14 mouse cellular contexts compared by ENCODE assay signal in the genomic region with DNA sequence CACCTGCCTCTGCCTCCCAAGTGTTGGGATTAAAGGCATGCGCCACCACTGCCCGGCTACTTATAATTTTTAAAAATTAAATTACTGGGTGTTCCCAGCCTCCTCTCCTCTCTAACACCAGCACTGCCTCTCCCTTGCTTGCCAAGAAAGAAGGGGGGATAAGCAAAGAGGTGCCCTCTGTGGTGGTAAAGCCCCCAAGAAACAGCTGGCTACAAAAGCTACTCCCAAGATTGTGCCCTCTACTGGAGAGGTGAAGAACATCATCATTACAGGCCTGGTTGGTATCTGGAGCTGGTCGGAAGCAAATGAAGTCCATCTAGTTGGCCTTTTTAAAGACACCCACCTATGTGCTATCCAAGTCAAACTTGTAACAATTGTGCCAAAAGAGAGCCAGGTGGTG. TPM values are rescaled to one million over a fixed set of nuclear protein-coding genes. Genes with fewer than 3 reads are reported as not detected.
DNase-seq lines count a peak whose midpoint lies in the region; ATAC-seq and TF ChIP-seq lines count a peak whose summit lies in the region.
"Had no signal": no experiment of that assay in that cellular context is flagged by ENCODE, and none has a peak within 500 bp of the region (broad histone marks: within the 10 kb centered on the region; RNA-seq: fewer than 3 reads in every experiment).

No protein-coding gene starts in this region.

- peaks cover 12% of the 10 kb centered on the region; the same call in 1 of the 2 replicates for H3K4me1 ChIP-seq in intestine, postnatal 0 days (replicated peaks; ENCODE audit: control insufficient read depth, insufficient read depth, low read length)
- H3K4me1 ChIP-seq in intestine, embryonic 16.5 days (ENCODE audit: control insufficient read depth, insufficient read depth, low read length), result peaks cover 55% of the 10 kb centered on the region
- H3K4me1 ChIP-seq in small intestine, adult 2 months (ENCODE audit: control insufficient read depth, insufficient read depth, insufficient read length, low read length), result peaks cover 37% of the 10 kb centered on the region

- no peak overlapping the region for H3K4me3 ChIP-seq in intestine, postnatal 0 days (ENCODE audit: low read depth, low read length)
- H3K4me3 ChIP-seq in intestine, embryonic 16.5 days (ENCODE audit: low read length), result no peak overlapping the region
- no peak overlapping the region for H3K4me3 ChIP-seq in small intestine, adult 2 months (ENCODE audit: low read depth, low read length)
- H3K4me3 ChIP-seq: neural tube, embryonic 12.5 days had no signal

- H3K36me3 ChIP-seq in intestine, postnatal 0 days (ENCODE audit: control insufficient read depth, insufficient read depth), result no peaks in the 10 kb centered on the region
- no peaks in the 10 kb centered on the region for H3K36me3 ChIP-seq in intestine, embryonic 16.5 days (ENCODE audit: control insufficient read depth, insufficient read depth, low read length)
- no peaks in the 10 kb centered on the region for H3K36me3 ChIP-seq in small intestine, adult 2 months (ENCODE audit: control insufficient read depth, insufficient read depth, low read length)
- H3K36me3 ChIP-seq: neural tube, embryonic 12.5 days had no signal

- no peak for ATAC-seq in intestine, postnatal 0 days
- no peak for ATAC-seq in intestine, embryonic 16.5 days

- no peaks in the 10 kb centered on the region for H3K9me3 ChIP-seq in intestine, postnatal 0 days (ENCODE audit: control insufficient read depth)
- no peaks in the 10 kb centered on the region for H3K9me3 ChIP-seq in intestine, embryonic 16.5 days (ENCODE audit: control insufficient read depth, low read length)
- H3K9me3 ChIP-seq: neural tube, embryonic 12.5 days had no signal

- WGBS in intestine, postnatal 0 days, result 90% methylated on average over 3 of the region's 3 CpGs
- 92% methylated on average over 3 of the region's 3 CpGs for WGBS in intestine, embryonic 16.5 days
- 79% methylated on average over 3 of the region's 3 CpGs for WGBS in small intestine, adult 2 months

- H3K27me3 ChIP-seq in intestine, postnatal 0 days (replicated peaks; ENCODE audit: control insufficient read depth, insufficient read depth, low read length), result no peaks in the 10 kb centered on the region
- no peaks in the 10 kb centered on the region for H3K27me3 ChIP-seq in intestine, embryonic 16.5 days (replicated peaks; ENCODE audit: control insufficient read depth, insufficient read depth, low read length)
- H3K27me3 ChIP-seq in small intestine, adult 2 months (ENCODE audit: control insufficient read depth, insufficient read depth, low read length), result no peaks in the 10 kb centered on the region

- TF ChIP-seq POLR2A in small intestine, adult 2 months (IDR thresholded peaks at IDR 0.05; ENCODE audit: low read depth, low read length), result no peak

- 0 out of 2 replicates have a peak overlapping the region, but pooled peaks have one; percentile 86 for H3K27ac ChIP-seq in intestine, postnatal 0 days (ENCODE audit: low read depth, low read length)
- H3K27ac ChIP-seq in intestine, embryonic 16.5 days (ENCODE audit: low read length), result no peak overlapping the region
- no peak overlapping the region for H3K27ac ChIP-seq in small intestine, adult 2 months (ENCODE audit: insufficient read depth, low read depth, low read length)
- H3K27ac ChIP-seq: neural tube, embryonic 12.5 days had no signal

- H3K9ac ChIP-seq in intestine, postnatal 0 days (ENCODE audit: low read depth, low read length), result no peak overlapping the region
- no peak overlapping the region for H3K9ac ChIP-seq in intestine, embryonic 16.5 days (ENCODE audit: low read depth, low read length)
- H3K9ac ChIP-seq: neural tube, embryonic 12.5 days had no signal

- TF ChIP-seq CTCF in intestine, postnatal 0 days (IDR thresholded peaks at IDR 0.05; ENCODE audit: low read depth), result peak; percentile 74
- peak; percentile 54; the same call in 1 of the 2 replicates for TF ChIP-seq CTCF in small intestine, adult 2 months (IDR thresholded peaks at IDR 0.05; ENCODE audit: extremely low read depth, insufficient read length, insufficient replicate concordance, low read depth, low read length)

- peak; percentile 43 for DNase-seq in retina, embryonic 14.5 days (ENCODE audit: low spot score)
- DNase-seq in retina, postnatal 1 day, result no peak
- peak; percentile 43 for DNase-seq in MN1 (ENCODE audit: low spot score)
- DNase-seq in layer of hippocampus, postnatal 14 days (ENCODE audit: low spot score in 2 of 2), result no peak
- DNase-seq in right cerebral cortex, adult 2 months (ENCODE audit: low spot score in 2 of 2), result no peak
- DNase-seq: gastrocnemius, postnatal 10 days had no signal

- no peak overlapping the region for H3K4me2 ChIP-seq in intestine, postnatal 0 days (replicated peaks; ENCODE audit: low read depth)
- H3K4me2 ChIP-seq in intestine, embryonic 16.5 days (ENCODE audit: low read depth, low read length), result no peak overlapping the region
- H3K4me2 ChIP-seq: neural tube, embryonic 12.5 days had no signal

RNA-seq across cellular contexts. Expression of a gene that starts 2.5 kb away (rescaled TPM):
- 9.7 and 10.1 TPM in 2 replicates for polyA plus RNA-seq in intestine, postnatal 0 days (2015; fragmentation: Nextera tagmentation; extraction: Ambion mirVana)
- 22.0 and 27.3 TPM in 2 replicates for polyA plus RNA-seq in intestine, embryonic 16.5 days (2015; fragmentation: Nextera tagmentation; extraction: Ambion mirVana)
- polyA plus RNA-seq in small intestine, adult 2 months (2012; rRNA removed), result 4.0 and 10.6 TPM in 2 replicates
- total RNA-seq in layer of hippocampus, postnatal 14 days (2021), result 10 to 100 TPM; 65.4 to 78.1 TPM

RNA-seq across cellular contexts. Expression of a gene that starts 10.8 kb away (rescaled TPM):
- polyA plus RNA-seq in intestine, postnatal 0 days (2015; fragmentation: Nextera tagmentation; extraction: Ambion mirVana), result not detected in 2 replicates
- polyA plus RNA-seq in intestine, embryonic 16.5 days (2015; fragmentation: Nextera tagmentation; extraction: Ambion mirVana), result not detected in 2 replicates
- not detected in 2 replicates for polyA plus RNA-seq in small intestine, adult 2 months (2012; rRNA removed)
- not detected for total RNA-seq in layer of hippocampus, postnatal 14 days (2021)
- total RNA-seq: gastrocnemius, postnatal 10 days; heart, postnatal 36 days; megakaryocyte-erythroid progenitor cell, adult 5-6 weeks had no signal
- polyA plus RNA-seq: kidney, embryonic 16.5 days; limb, embryonic 11.5 days; neural tube, embryonic 12.5 days had no signal

RNA-seq across cellular contexts. Expression of a gene that starts 29.4 kb away (rescaled TPM):
- not detected in 2 replicates for polyA plus RNA-seq in intestine, postnatal 0 days (2015; fragmentation: Nextera tagmentation; extraction: Ambion mirVana)
- not detected in 2 replicates for polyA plus RNA-seq in intestine, embryonic 16.5 days (2015; fragmentation: Nextera tagmentation; extraction: Ambion mirVana)
- not detected in 2 replicates for polyA plus RNA-seq in small intestine, adult 2 months (2012; rRNA removed)
- not detected for total RNA-seq in layer of hippocampus, postnatal 14 days (2021)
- total RNA-seq: gastrocnemius, postnatal 10 days; heart, postnatal 36 days; megakaryocyte-erythroid progenitor cell, adult 5-6 weeks had no signal
- polyA plus RNA-seq: kidney, embryonic 16.5 days; limb, embryonic 11.5 days; neural tube, embryonic 12.5 days had no signal

RNA-seq across cellular contexts. Expression of a gene that starts 40.7 kb away (rescaled TPM):
- polyA plus RNA-seq in intestine, postnatal 0 days (2015; fragmentation: Nextera tagmentation; extraction: Ambion mirVana), result 104 and 125 TPM in 2 replicates
- 1,810 and 2,508 TPM in 2 replicates for polyA plus RNA-seq in intestine, embryonic 16.5 days (2015; fragmentation: Nextera tagmentation; extraction: Ambion mirVana)
- 1,332 and 30,405 TPM in 2 replicates for polyA plus RNA-seq in small intestine, adult 2 months (2012; rRNA removed)
- total RNA-seq in layer of hippocampus, postnatal 14 days (2021), result not detected
- total RNA-seq: gastrocnemius, postnatal 10 days; heart, postnatal 36 days; megakaryocyte-erythroid progenitor cell, adult 5-6 weeks had no signal
- polyA plus RNA-seq: kidney, embryonic 16.5 days; limb, embryonic 11.5 days; neural tube, embryonic 12.5 days had no signal

RNA-seq across cellular contexts. Expression of a gene that starts 55.6 kb away (rescaled TPM):
- polyA plus RNA-seq in intestine, postnatal 0 days (2015; fragmentation: Nextera tagmentation; extraction: Ambion mirVana), result 0.90 and 1.3 TPM in 2 replicates
- 0.92 and 1.0 TPM in 2 replicates for polyA plus RNA-seq in intestine, embryonic 16.5 days (2015; fragmentation: Nextera tagmentation; extraction: Ambion mirVana)
- polyA plus RNA-seq in small intestine, adult 2 months (2012; rRNA removed), result 0.66 and 1.0 TPM in 2 replicates
- 1 to 10 TPM; 2.7 to 3.4 TPM for total RNA-seq in layer of hippocampus, postnatal 14 days (2021)
- total RNA-seq: gastrocnemius, postnatal 10 days; heart, postnatal 36 days; megakaryocyte-erythroid progenitor cell, adult 5-6 weeks had no signal

Comparison
In these comparisons a context has a peak if more than half of its experiments do, and no peak if none do; other contexts are left out.
1. DNase-seq: peak in retina, embryonic 14.5 days (single experiment) and MN1 (single experiment); none in retina, postnatal 1 day (single experiment), layer of hippocampus, postnatal 14 days (0 of 2) and right cerebral cortex, adult 2 months (0 of 2).